Mouse (Mus musculus) lung, postnatal 4 days (tissue): ENCODE measurements around the gene Hmgcll1.
"Not testable (repeated sequence)": the region's sequence is repeated elsewhere in the genome, so short reads cannot be mapped to it uniquely, and the experiment has no call there.

Experiments used
- DNase-seq, 2 experiments: peaks; one replicate each; pipeline ENCODE4 v3.0.0; 2021

The Hmgcll1 gene

GRCm38 (mm10) chr9:76061492-76061891 is 46.8 kb downstream of the Hmgcll1 start:
- no peak for DNase-seq

- DNase-seq = no peak
Measured at GRCm38 (mm10) chr9:76064164-76064563, 49.5 kb downstream of the Hmgcll1 start.

- no peak for DNase-seq
Measured at GRCm38 (mm10) chr9:76091561-76091960, 76.9 kb downstream of the Hmgcll1 start.

GRCm38 (mm10) chr9:76097221-76097620 is 82.6 kb downstream of the Hmgcll1 start:
- no peak for DNase-seq

- no peak for DNase-seq
Measured at GRCm38 (mm10) chr9:76099981-76100380, 85.3 kb downstream of the Hmgcll1 start.

GRCm38 (mm10) chr9:76104416-76104815 is 89.8 kb downstream of the Hmgcll1 start:
- DNase-seq = not testable (repeated sequence)

GRCm38 (mm10) chr9:76104846-76105245 is 90.2 kb downstream of the Hmgcll1 start:
- no peak for DNase-seq

GRCm38 (mm10) chr9:76122888-76123287 is 108.2 kb downstream of the Hmgcll1 start:
- peak; percentile 49 to 65 for DNase-seq

GRCm38 (mm10) chr9:76124249-76124648 is 109.6 kb downstream of the Hmgcll1 start:
- no peak for DNase-seq

- DNase-seq = no peak
Measured at GRCm38 (mm10) chr9:76129353-76129752, 114.7 kb downstream of the Hmgcll1 start.

- no peak for DNase-seq
Measured at GRCm38 (mm10) chr9:76134042-76134441, 119.4 kb downstream of the Hmgcll1 start.

GRCm38 (mm10) chr9:76138378-76139109 is 123.9 kb downstream of the Hmgcll1 start:
- DNase-seq = peak in 1 of 2 experiments; percentile 7

GRCm38 (mm10) chr9:76145593-76145992 is 130.9 kb downstream of the Hmgcll1 start:
- DNase-seq = no peak

GRCm38 (mm10) chr9:76162446-76162845 is 147.8 kb downstream of the Hmgcll1 start:
- DNase-seq = peak; percentile 11 to 30

- peak in 1 of 2 experiments; percentile 9 for DNase-seq
Measured at GRCm38 (mm10) chr9:76168355-76168754, 153.7 kb downstream of the Hmgcll1 start.

- no peak for DNase-seq
Measured at GRCm38 (mm10) chr9:76172686-76173295, 158.1 kb downstream of the Hmgcll1 start.

GRCm38 (mm10) chr9:76179221-76179620 is 164.6 kb downstream of the Hmgcll1 start:
- DNase-seq = no peak
